Mouse (Mus musculus) CH12.LX (cell line): ENCODE data around the gene Lamtor2.

Experiments used
- CHD2 ChIP-seq: IDR thresholded peaks from 2 replicates; pipeline ENCODE4 v1.6.1; 2011; ENCODE audit warnings: low read length, improper control_type of control experiment
- CTCF ChIP-seq, 2 experiments: IDR thresholded peaks in 1 of 2; conservative IDR thresholded peaks in 1 of 2; 2 replicates each; pipeline ENCODE4 v1.5.1; 2011 to 2012; ENCODE audit warnings: low read depth in 2 of 2, low read length in 2 of 2, improper control_type of control experiment in 1 of 2, inconsistent platforms in 1 of 2, mild to moderate bottlenecking in 1 of 2, moderate library complexity in 1 of 2
- E2F4 ChIP-seq: IDR thresholded peaks from 2 replicates; pipeline ENCODE4 v1.6.1; 2011; ENCODE audit warnings: low read depth, low read length, improper control_type of control experiment; ENCODE audit not compliant: insufficient replicate concordance
- ETS1 ChIP-seq: conservative IDR thresholded peaks from 2 replicates; pipeline ENCODE4 v1.6.1; 2012; ENCODE audit warnings: low read depth, mild to moderate bottlenecking, inconsistent platforms, low read length, improper control_type of control experiment, moderate library complexity
- MAZ ChIP-seq: IDR thresholded peaks from 2 replicates; pipeline ENCODE4 v1.6.1; 2012; ENCODE audit warnings: low read depth, mild to moderate bottlenecking, inconsistent platforms, low read length, improper control_type of control experiment, moderate library complexity
- MYC ChIP-seq: IDR thresholded peaks from 2 replicates; pipeline ENCODE4 v1.6.1; 2011; ENCODE audit warnings: low read depth, mild to moderate bottlenecking, improper control_type of control experiment, low read length
- POLR2A ChIP-seq: IDR thresholded peaks from 2 replicates; pipeline ENCODE4 v1.6.1; 2011; ENCODE audit warnings: low read depth, mild to moderate bottlenecking, improper control_type of control experiment, low read length
- USF1 ChIP-seq: IDR thresholded peaks from 2 replicates; pipeline ENCODE4 v1.6.1; 2014; ENCODE audit warnings: low read depth, mild to moderate bottlenecking, inconsistent platforms, low read length, improper control_type of control experiment

GRCm38 (mm10) chr3:88552082-88552645 lies 710 bp downstream of the Lamtor2 start:
- no peak for TF ChIP-seq E2F4
- TF ChIP-seq MAZ = no peak
- no peak for TF ChIP-seq MYC
- no peak for TF ChIP-seq CTCF (conservative IDR thresholded peaks at IDR 0.05 in 1 of 2, IDR thresholded peaks at IDR 0.05 in 1 of 2; ENCODE audit: low read depth in 2 of 2, low read length in 2 of 2)
- TF ChIP-seq USF1 = no peak
- no peak for TF ChIP-seq CHD2
- TF ChIP-seq ETS1 = no peak
- TF ChIP-seq POLR2A = no peak
